Mouse (Mus musculus) cerebellum, adult 2 months (tissue): ENCODE data around the gene Krtap6-1.

Source experiments
- CTCF ChIP-seq: fragments of 200-500 bp; IDR thresholded peaks from 2 replicates; pipeline ENCODE4 v1.5.1; 2011; ENCODE audit warnings: low read depth, mild to moderate bottlenecking, control low read depth, low read length, moderate library complexity, borderline replicate concordance; ENCODE audit not compliant: insufficient read depth
- POLR2A ChIP-seq: fragments of 200-500 bp; IDR thresholded peaks from 2 replicates; pipeline ENCODE4 v1.6.1; 2011; ENCODE audit warnings: low read length, control low read depth, borderline replicate concordance; ENCODE audit not compliant: insufficient read depth

GRCm38 (mm10) chr16:89013973-89014372 lies 17.5 kb upstream of the Krtap6-1 start:
- TF ChIP-seq POLR2A (no peak), CTCF (no peak)
